Mouse (Mus musculus) MEL (cell line): ENCODE results near the gene Ddb1. TPM values are rescaled to one million over a fixed set of nuclear protein-coding genes. Genes with fewer than 3 reads are reported as not detected.

Source experiments
- DNase-seq: peaks from one replicate; pipeline ENCODE4 v3.0.0; 2011; ENCODE audit warnings: low read depth, low spot score
- H3K27ac ChIP-seq: 2 replicates; pipeline ENCODE4 v1.5.1; 2012; ENCODE audit warnings: low read depth, mild to moderate bottlenecking, control low read depth, low read length, moderate library complexity; ENCODE audit not compliant: control insufficient read depth
- H3K27me3 ChIP-seq, 2 experiments: fragments of 150-350 bp in 1 of 2; sonication (generic) in 1 of 2; 2 replicates each; pipeline ENCODE4 v1.6.1; 2012; ENCODE audit warnings: low read length in 2 of 2, mild to moderate bottlenecking in 2 of 2, improper control_type of control experiment in 1 of 2, moderate library complexity in 1 of 2; ENCODE audit not compliant: insufficient read depth in 2 of 2, control insufficient read depth in 1 of 2
- H3K36me3 ChIP-seq, 2 experiments: 2 replicates each; pipeline ENCODE4 v1.6.1; 2012 to 2014; ENCODE audit warnings: low read length in 2 of 2, improper control_type of control experiment in 1 of 2, inconsistent platforms in 1 of 2, mild to moderate bottlenecking in 1 of 2; ENCODE audit not compliant: insufficient read depth in 2 of 2, control insufficient read depth in 1 of 2
- H3K4me1 ChIP-seq, 2 experiments: fragments of 150-350 bp in 1 of 2; sonication (generic) in 1 of 2; 2 replicates each; pipeline ENCODE4 v1.6.1; 2012; ENCODE audit warnings: low read length in 2 of 2, improper control_type of control experiment in 1 of 2, mild to moderate bottlenecking in 1 of 2; ENCODE audit not compliant: insufficient read depth in 2 of 2, control insufficient read depth in 1 of 2
- H3K4me3 ChIP-seq, 2 experiments: fragments of 150-350 bp in 1 of 2; sonication (generic) in 1 of 2; 2 replicates each; pipeline ENCODE4 v1.5.1; 2012; ENCODE audit warnings: low read depth in 2 of 2, low read length in 2 of 2, mild to moderate bottlenecking in 2 of 2, moderate library complexity in 2 of 2, control low read depth in 1 of 2, improper control_type of control experiment in 1 of 2; ENCODE audit not compliant: control insufficient read depth in 1 of 2, insufficient read depth in 1 of 2
- H3K79me2 ChIP-seq: 2 replicates; pipeline ENCODE4 v1.6.1; 2012; ENCODE audit warnings: mild to moderate bottlenecking, low read length, moderate library complexity; ENCODE audit not compliant: control insufficient read depth, poor library complexity, insufficient read depth
- H3K9ac ChIP-seq: 2 replicates; pipeline ENCODE4 v1.6.1; 2012; ENCODE audit warnings: low read depth, mild to moderate bottlenecking, control low read depth, low read length, moderate library complexity; ENCODE audit not compliant: control insufficient read depth, poor library complexity, severe bottlenecking
- H3K9me3 ChIP-seq: fragments of 150-350 bp; sonication (generic); replicated peaks from 2 replicates; pipeline ENCODE4 v1.6.1; 2012; ENCODE audit warnings: mild to moderate bottlenecking, low read length, improper control_type of control experiment, moderate library complexity; ENCODE audit not compliant: insufficient read depth
- CTCF ChIP-seq, 3 experiments: IDR thresholded peaks in 2 of 3; conservative IDR thresholded peaks in 1 of 3; 2 replicates each; pipeline ENCODE4 v1.5.1; 2011 to 2012; ENCODE audit warnings: low read length in 3 of 3, low read depth in 2 of 3, mild to moderate bottlenecking in 2 of 3, improper control_type of control experiment in 1 of 3, inconsistent platforms in 1 of 3, mixed read lengths in 1 of 3, moderate library complexity in 1 of 3; ENCODE audit not compliant: control insufficient read depth in 1 of 3, insufficient read depth in 1 of 3, poor library complexity in 1 of 3, severe bottlenecking in 1 of 3
- ELF1 ChIP-seq: IDR thresholded peaks from 2 replicates; pipeline ENCODE4 v1.6.1; 2014; ENCODE audit warnings: low read depth, mild to moderate bottlenecking, inconsistent platforms, low read length, improper control_type of control experiment, moderate library complexity
- EP300 ChIP-seq, 2 experiments: IDR thresholded peaks; 2 replicates each; pipeline ENCODE4 v1.6.1; 2011; ENCODE audit warnings: improper control_type of control experiment in 2 of 2, low read length in 2 of 2, low read depth in 1 of 2, mild to moderate bottlenecking in 1 of 2
- ETS1 ChIP-seq: IDR thresholded peaks from 2 replicates; pipeline ENCODE4 v1.6.1; 2012; ENCODE audit warnings: low read depth, mild to moderate bottlenecking, inconsistent platforms, low read length, improper control_type of control experiment, moderate library complexity
- GABPA ChIP-seq: IDR thresholded peaks from 2 replicates; pipeline ENCODE4 v1.6.1; 2012; ENCODE audit warnings: low read depth, mild to moderate bottlenecking, inconsistent platforms, low read length, improper control_type of control experiment, moderate library complexity
- HCFC1 ChIP-seq: IDR thresholded peaks from 2 replicates; pipeline ENCODE4 v1.6.1; 2012; ENCODE audit warnings: low read depth, mild to moderate bottlenecking, inconsistent platforms, low read length, improper control_type of control experiment, moderate library complexity
- JUND ChIP-seq: IDR thresholded peaks from 2 replicates; pipeline ENCODE4 v1.6.1; 2011; ENCODE audit warnings: low read depth, mild to moderate bottlenecking, improper control_type of control experiment, low read length
- KAT2A ChIP-seq: conservative IDR thresholded peaks from 2 replicates; pipeline ENCODE4 v1.6.1; 2012; ENCODE audit warnings: low read depth, low read length, improper control_type of control experiment, inconsistent platforms
- MAFK ChIP-seq: IDR thresholded peaks from 2 replicates; pipeline ENCODE4 v1.6.1; 2011; ENCODE audit warnings: low read depth, mild to moderate bottlenecking, low read length, improper control_type of control experiment, borderline replicate concordance
- MAX ChIP-seq: IDR thresholded peaks from 2 replicates; pipeline ENCODE4 v1.6.1; 2011; ENCODE audit warnings: low read length, improper control_type of control experiment
- MAZ ChIP-seq: IDR thresholded peaks from 2 replicates; pipeline ENCODE4 v1.6.1; 2012; ENCODE audit warnings: low read depth, mild to moderate bottlenecking, inconsistent platforms, low read length, improper control_type of control experiment
- MEF2A ChIP-seq: IDR thresholded peaks from 2 replicates; pipeline ENCODE4 v1.6.1; 2014; ENCODE audit warnings: low read depth, mild to moderate bottlenecking, inconsistent platforms, low read length, improper control_type of control experiment; ENCODE audit not compliant: poor library complexity, insufficient replicate concordance, severe bottlenecking; ENCODE audit errors: extremely low read depth
- MXI1 ChIP-seq: IDR thresholded peaks from 2 replicates; pipeline ENCODE4 v1.6.1; 2011; ENCODE audit warnings: mild to moderate bottlenecking, low read depth, low read length, improper control_type of control experiment
- MYB ChIP-seq: IDR thresholded peaks from 2 replicates; pipeline ENCODE4 v1.6.1; 2011; ENCODE audit warnings: mild to moderate bottlenecking, low read depth, low read length, improper control_type of control experiment
- MYC ChIP-seq: IDR thresholded peaks from 2 replicates; pipeline ENCODE4 v1.6.1; 2011; ENCODE audit warnings: low read depth, mild to moderate bottlenecking, low read length, improper control_type of control experiment, moderate library complexity
- NELFE ChIP-seq: IDR thresholded peaks from 2 replicates; pipeline ENCODE4 v1.6.1; 2011; ENCODE audit warnings: low read depth, low read length, improper control_type of control experiment
- POLR2A ChIP-seq, 2 experiments: IDR thresholded peaks; 2 replicates each; pipeline ENCODE4 v1.6.1; 2011 to 2012; ENCODE audit warnings: low read length in 2 of 2, mild to moderate bottlenecking in 2 of 2, control low read depth in 1 of 2, improper control_type of control experiment in 1 of 2, low read depth in 1 of 2, moderate library complexity in 1 of 2; ENCODE audit not compliant: control insufficient read depth in 1 of 2, insufficient read depth in 1 of 2, poor library complexity in 1 of 2
- POLR2AphosphoS2 ChIP-seq: IDR thresholded peaks from 2 replicates; pipeline ENCODE4 v1.6.1; 2011; ENCODE audit warnings: low read length, improper control_type of control experiment
- RAD21 ChIP-seq: IDR thresholded peaks from 2 replicates; pipeline ENCODE4 v1.6.1; 2011; ENCODE audit warnings: mild to moderate bottlenecking, low read depth, low read length, improper control_type of control experiment
- SIN3A ChIP-seq: IDR thresholded peaks from 2 replicates; pipeline ENCODE4 v1.6.1; 2012; ENCODE audit warnings: low read length, improper control_type of control experiment, inconsistent platforms
- TBP ChIP-seq: IDR thresholded peaks from 2 replicates; pipeline ENCODE4 v1.8.0; 2011; ENCODE audit warnings: low read depth, low read length, improper control_type of control experiment
- TCF12 ChIP-seq: IDR thresholded peaks from 2 replicates; pipeline ENCODE4 v1.6.1; 2014; ENCODE audit warnings: low read depth, mild to moderate bottlenecking, inconsistent platforms, low read length, improper control_type of control experiment, moderate library complexity
- UBTF ChIP-seq: IDR thresholded peaks from 2 replicates; pipeline ENCODE4 v1.6.1; 2012; ENCODE audit warnings: low read depth, mild to moderate bottlenecking, inconsistent platforms, low read length, improper control_type of control experiment, moderate library complexity, borderline replicate concordance; ENCODE audit not compliant: insufficient read depth
- USF1 ChIP-seq: IDR thresholded peaks from 2 replicates; pipeline ENCODE4 v1.6.1; 2014; ENCODE audit warnings: low read depth, mild to moderate bottlenecking, inconsistent platforms, low read length, improper control_type of control experiment, moderate library complexity
- USF2 ChIP-seq, 2 experiments: IDR thresholded peaks; 2 replicates each; pipeline ENCODE4 v1.6.1; 2011 to 2012; ENCODE audit warnings: improper control_type of control experiment in 2 of 2, low read length in 2 of 2, borderline replicate concordance in 1 of 2, inconsistent platforms in 1 of 2, low read depth in 1 of 2, mild to moderate bottlenecking in 1 of 2; ENCODE audit not compliant: insufficient read depth in 1 of 2
- ZC3H11A ChIP-seq: IDR thresholded peaks from 2 replicates; pipeline ENCODE4 v1.6.1; 2012; ENCODE audit warnings: low read depth, mild to moderate bottlenecking, inconsistent platforms, low read length, improper control_type of control experiment
- ZKSCAN1 ChIP-seq: IDR thresholded peaks from 2 replicates; pipeline ENCODE4 v1.6.1; 2012; ENCODE audit warnings: low read depth, mild to moderate bottlenecking, inconsistent platforms, low read length, improper control_type of control experiment, moderate library complexity
- ZMIZ1 ChIP-seq: IDR thresholded peaks from 2 replicates; pipeline ENCODE4 v1.6.1; 2012; ENCODE audit warnings: low read depth, mild to moderate bottlenecking, inconsistent platforms, low read length, improper control_type of control experiment, moderate library complexity
- polyA plus RNA-seq, 2 experiments: library from polyadenylated mRNA; stranded (reverse) in 1 of 2; unstranded in 1 of 2; fragments of >175 nt in 1 of 2; fragments of >200 nt in 1 of 2; gene quantifications; 2 replicates each; pipeline versions ENCODE4 v1.2.1 to v1.2.4; 2012; ENCODE audit warnings: low replicate concordance in 2 of 2, low read depth in 1 of 2; ENCODE audit not compliant: insufficient read length in 2 of 2, insufficient read depth in 1 of 2, missing spikeins in 1 of 2
- total RNA-seq: library from RNA; depleted of rRNA; stranded (reverse); fragments of 300-350 nt; gene quantifications from 2 replicates; pipeline ENCODE4 v1.2.3, GENCODE M21; 2012; rRNA removed

Gene Ddb1
- total RNA-seq = 363 and 365 TPM in 2 replicates
- polyA plus RNA-seq = 100 to 1,000 TPM; 116 to 459 TPM

DNA sequence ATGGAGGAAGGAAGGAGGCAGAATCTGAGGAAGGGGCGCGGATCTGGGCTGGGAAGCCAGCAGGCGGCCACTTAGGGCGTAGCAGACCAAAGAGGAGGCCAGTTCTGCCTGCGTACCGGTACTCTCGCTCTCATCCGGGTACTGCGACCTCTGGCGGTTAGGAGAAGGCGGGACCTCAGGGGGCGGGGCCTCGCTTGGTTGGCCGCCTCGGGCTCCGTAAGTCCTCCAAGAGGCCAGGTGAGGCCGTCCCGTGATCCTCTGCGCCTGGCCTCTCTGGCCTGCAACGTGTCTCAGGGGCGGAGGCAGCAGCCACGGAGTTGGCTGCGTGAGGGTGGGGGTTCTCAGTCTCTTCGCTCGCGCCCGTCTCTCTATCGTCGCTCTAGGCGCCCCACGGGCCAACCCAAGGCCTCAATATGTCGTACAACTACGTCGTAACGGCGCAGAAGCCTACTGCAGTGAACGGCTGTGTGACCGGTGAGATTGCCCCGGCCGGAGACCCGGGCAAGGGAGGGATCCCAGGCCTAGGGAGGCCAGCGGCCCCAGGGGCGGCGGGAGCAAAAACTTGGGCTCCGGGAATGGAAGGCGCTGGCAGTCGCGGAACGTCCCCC, at the start of gene Ddb1, which contains the start of gene Tkfc:
Gene Ddb1 (plus strand): TSS at position 35 of the 608 bp plus-strand sequence.
Gene Tkfc (minus strand): TSS at position 362 of the 608 bp plus-strand sequence.
- peak; percentile 92 for TF ChIP-seq MYB
- peak; percentile 70; the same call in 1 of the 2 replicates for TF ChIP-seq UBTF
- 0 out of 2 replicates have a peak, but pooled peaks have one; percentile 24 for TF ChIP-seq MEF2A
- peak; percentile 77; the same call in 1 of the 2 replicates for TF ChIP-seq MAZ
- TF ChIP-seq USF1 = peak; percentile 80
- peak; percentile 98 for TF ChIP-seq SIN3A
- peak; percentile 83 for TF ChIP-seq MAX
- TF ChIP-seq POLR2AphosphoS2 = peak; percentile 89
- TF ChIP-seq TCF12 = peak; percentile 77
- peak; percentile 92 for TF ChIP-seq TBP
- TF ChIP-seq POLR2A (IDR thresholded peaks at IDR 0.05; ENCODE audit: control insufficient read depth in 1 of 2, insufficient read depth in 1 of 2, low read depth in 1 of 2, low read length in 2 of 2, poor library complexity in 1 of 2) = peak; percentile 96 to 97
- no peak for TF ChIP-seq USF2 (IDR thresholded peaks at IDR 0.05; ENCODE audit: borderline replicate concordance in 1 of 2, insufficient read depth in 1 of 2, low read depth in 1 of 2, low read length in 2 of 2)
- peak; percentile 89 for TF ChIP-seq ZMIZ1
- TF ChIP-seq ETS1 = peak; percentile 13; the same call in 1 of the 2 replicates
- TF ChIP-seq MXI1 = peak; percentile 92
- TF ChIP-seq MAFK = no peak
- TF ChIP-seq ELF1 = peak; percentile 73
- TF ChIP-seq GABPA = no peak
- TF ChIP-seq CTCF (IDR thresholded peaks at IDR 0.05 in 2 of 3, conservative IDR thresholded peaks at IDR 0.05 in 1 of 3; ENCODE audit: control insufficient read depth in 1 of 3, insufficient read depth in 1 of 3, low read depth in 2 of 3, low read length in 3 of 3, poor library complexity in 1 of 3, severe bottlenecking in 1 of 3) = peak; percentile 6 to 45 (median 44); a peak in 5 of 6 replicates
- peak; percentile 92 for TF ChIP-seq NELFE
- TF ChIP-seq KAT2A = peak; percentile 83
- peak in 1 of 2 experiments; percentile 37; a peak in 1 of 4 replicates for TF ChIP-seq EP300 (IDR thresholded peaks at IDR 0.05; ENCODE audit: low read depth in 1 of 2, low read length in 2 of 2)
- no peak for TF ChIP-seq ZC3H11A
- TF ChIP-seq ZKSCAN1 = no peak
- no peak for TF ChIP-seq RAD21
- peak; percentile 72 for TF ChIP-seq MYC
- TF ChIP-seq JUND = no peak
- TF ChIP-seq HCFC1 = peak; percentile 94
- H3K27me3 ChIP-seq = no peaks in the 10 kb centered on the region
- no peaks in the 10 kb centered on the region for H3K9me3 ChIP-seq
- peak within 1 kb of the TSS; percentile 72 to 94 for H3K4me3 ChIP-seq
- DNase-seq = peak; percentile 99
- peaks cover 33% of the 10 kb centered on the region for H3K79me2 ChIP-seq
- H3K27ac ChIP-seq = peak within 1 kb of the TSS; percentile 84
- H3K36me3 ChIP-seq = peaks cover 22 to 23% of the 10 kb centered on the region in 2 experiments
- peaks cover 8 to 19% of the 10 kb centered on the region in 2 experiments for H3K4me1 ChIP-seq
- peak within 1 kb of the TSS; percentile 97 for H3K9ac ChIP-seq
